Mouse (Mus musculus): ENCODE results near the gene Mau2. TPM values are rescaled to one million over a fixed set of nuclear protein-coding genes. Genes with fewer than 3 reads are reported as not detected.
A peak's percentile ranks its signal among the peaks of the same experiment; 100 is the strongest.

The Mau2 gene
- polyA plus RNA-seq (2014; fragmentation: Nextera tagmentation; extraction: Ambion mirVana), result 67.4 and 78.1 TPM in 2 replicates

DNA sequence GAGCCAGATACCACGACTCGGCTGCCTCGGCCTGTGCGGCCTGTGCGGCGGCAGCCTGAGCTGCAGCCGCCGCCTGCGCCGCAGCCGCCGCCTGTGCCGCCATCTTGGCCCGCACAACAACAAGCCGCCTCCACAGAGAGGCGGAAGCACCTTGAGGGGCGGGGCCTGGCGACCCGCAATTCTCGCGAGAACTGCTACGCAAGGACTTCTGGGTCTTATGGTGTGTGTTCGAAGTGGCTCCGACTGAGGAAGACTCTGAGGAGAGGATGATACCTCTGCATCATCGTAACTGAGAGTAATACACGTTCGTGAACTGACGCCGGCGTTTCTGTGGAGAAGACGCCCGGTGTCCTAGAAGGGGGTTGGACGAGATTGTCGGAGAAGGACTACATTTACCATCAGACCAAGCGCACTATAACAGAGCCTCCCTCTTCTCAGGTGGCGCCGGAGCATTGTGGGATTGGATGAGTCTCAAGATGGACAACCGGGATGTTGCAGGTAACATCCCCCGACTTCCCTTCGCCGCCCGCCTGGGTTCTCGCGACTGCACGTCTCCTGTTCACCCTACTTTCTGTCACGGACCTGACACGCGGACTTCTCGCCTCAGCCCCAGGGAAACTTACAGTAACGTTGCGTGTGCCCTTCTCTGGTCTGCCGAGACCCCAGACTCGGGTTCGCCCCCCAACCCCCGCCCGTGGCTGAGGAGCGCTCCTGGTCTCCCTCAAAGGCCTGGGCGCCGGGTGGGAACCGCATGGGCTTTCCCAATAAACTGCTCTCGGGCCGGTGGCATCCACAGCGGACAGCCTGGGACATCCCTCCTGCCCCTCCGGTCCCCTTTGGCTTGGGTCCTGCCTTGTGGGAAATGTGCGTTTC lies at the start of gene Mau2, which contains the start of gene Sugp1:
Gene Mau2, minus strand, starts transcription at position 152 of the 873 bp plus-strand sequence.
Gene Sugp1, plus strand, starts transcription at position 231 of the 873 bp plus-strand sequence.
- ATAC-seq, result peak; percentile 98
- Histone ChIP-seq H3K9ac (ENCODE audit: low read length) (peak within 1 kb of the TSS; percentile 98), H3K4me1 (ENCODE audit: control insufficient read depth, insufficient read depth, low read length) (peaks cover 20% of the 10 kb centered on the region)

DNA sequence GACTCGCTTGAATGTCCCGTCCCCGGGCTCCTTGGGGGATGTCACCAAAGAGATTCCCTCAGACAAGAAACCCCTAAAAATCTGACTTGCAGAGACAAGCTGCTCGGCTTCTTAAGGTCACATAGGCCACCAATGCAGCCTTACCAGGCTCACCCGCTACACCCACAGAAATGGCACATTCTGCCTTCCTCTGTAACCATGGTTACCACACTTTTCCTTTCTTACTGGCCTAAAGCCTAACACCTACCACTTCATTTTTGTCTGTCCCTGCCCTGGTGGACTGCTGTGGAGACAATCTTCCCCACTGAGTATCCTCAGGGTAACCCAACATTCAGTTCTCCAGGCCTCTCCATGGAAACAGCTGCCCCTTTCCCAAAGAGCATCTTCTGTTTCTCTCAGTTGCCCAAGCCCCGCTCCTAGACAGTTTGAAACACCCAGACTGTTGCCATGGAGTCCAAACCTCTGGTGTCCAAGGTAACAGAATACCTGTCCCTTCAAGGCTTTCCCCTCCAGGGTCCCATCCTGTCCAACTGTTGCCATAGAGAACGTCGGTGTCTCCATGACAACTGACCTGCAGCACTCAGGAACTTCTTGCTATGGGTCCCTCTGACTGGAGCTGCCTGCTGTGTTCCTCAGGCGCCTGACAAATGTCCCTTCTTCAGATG lies 46.9 kb upstream of the Mau2 start:
- Histone ChIP-seq H3K9ac (ENCODE audit: low read length) (no peak overlapping the region), H3K27ac (ENCODE audit: low read depth, low read length) (no peak overlapping the region), H3K4me3 (ENCODE audit: low read depth, low read length) (no peak overlapping the region), H3K9me3 (replicated peaks; ENCODE audit: control insufficient read depth, low read length) (no peaks in the 10 kb centered on the region), H3K4me2 (ENCODE audit: low read length) (no peak overlapping the region), H3K27me3 (replicated peaks; ENCODE audit: control insufficient read depth, insufficient read depth, low read length) (peaks cover 44% of the 10 kb centered on the region), H3K4me1 (ENCODE audit: control insufficient read depth, insufficient read depth, low read length) (peaks cover 4% of the 10 kb centered on the region), H3K36me3 (ENCODE audit: control insufficient read depth, insufficient read depth, low read length) (peaks cover 10% of the 10 kb centered on the region)
- DNase-seq (ENCODE audit: low spot score) (peak; percentile 34), ATAC-seq (no peak)
- 60% methylated on average over 9 of the region's 9 CpGs for WGBS

More for the DNA sequence above, at the start of gene Mau2, which contains the start of gene Sugp1:
- Histone ChIP-seq H3K27ac (ENCODE audit: low read depth, low read length) (peak within 1 kb of the TSS; percentile 64), H3K9me3 (replicated peaks; ENCODE audit: control insufficient read depth, low read length) (no peaks in the 10 kb centered on the region), H3K4me2 (ENCODE audit: low read length) (peak within 1 kb of the TSS; percentile 88), H3K27me3 (replicated peaks; ENCODE audit: control insufficient read depth, insufficient read depth, low read length) (no peaks in the 10 kb centered on the region), H3K36me3 (ENCODE audit: control insufficient read depth, insufficient read depth, low read length) (no peaks in the 10 kb centered on the region), H3K4me3 (ENCODE audit: low read depth, low read length) (peak within 1 kb of the TSS; percentile 100)
- WGBS, result under 1% methylated on average over 65 of the region's 65 CpGs
- peak; percentile 98 for DNase-seq (ENCODE audit: low spot score)

DNA sequence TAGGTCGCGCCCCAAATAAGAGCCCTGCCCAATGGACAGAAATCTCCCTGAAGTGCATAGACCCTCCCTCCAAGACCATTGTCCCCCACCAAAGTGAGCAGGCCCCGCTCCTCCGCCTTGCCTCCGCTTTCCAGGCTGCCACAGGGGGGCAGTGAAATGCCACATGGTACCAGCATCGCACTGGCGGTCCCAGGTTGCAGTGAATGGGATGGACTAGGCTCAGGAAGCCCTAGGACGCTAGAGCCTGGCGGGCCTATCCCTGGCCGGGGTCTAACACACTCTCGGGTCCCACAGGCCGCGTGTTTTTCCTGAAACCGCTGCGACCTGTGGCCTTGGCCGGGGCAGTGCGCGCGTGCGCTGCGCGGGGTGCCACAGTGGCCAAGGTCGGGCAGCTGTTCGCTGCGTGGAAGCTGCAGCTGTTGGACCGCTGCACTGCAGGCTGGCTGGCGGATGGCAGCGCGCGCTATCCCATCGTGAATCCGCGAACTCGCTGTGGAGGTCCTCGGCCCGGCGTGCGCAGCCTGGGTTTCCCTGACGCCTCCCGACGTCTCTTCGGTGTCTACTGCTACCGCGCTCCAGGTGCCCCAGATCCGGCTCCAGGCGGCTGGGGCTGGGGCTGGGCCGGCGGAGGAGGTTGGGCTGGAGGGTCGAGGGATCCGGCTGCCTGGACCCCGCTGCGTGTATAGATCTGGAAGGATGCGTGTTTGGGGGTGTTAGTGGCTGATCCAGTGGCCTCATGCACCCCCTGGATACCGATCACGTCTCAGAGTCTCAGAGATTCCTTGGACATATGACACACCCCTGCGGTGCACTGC lies 45.5 kb upstream of the Mau2 start:
- H3K9me3 ChIP-seq (replicated peaks; ENCODE audit: control insufficient read depth, low read length), result no peaks in the 10 kb centered on the region
- WGBS, result 3% methylated on average over 56 of the region's 56 CpGs
- peaks cover 6% of the 10 kb centered on the region for H3K4me1 ChIP-seq (ENCODE audit: control insufficient read depth, insufficient read depth, low read length)
- DNase-seq (ENCODE audit: low spot score), result peak; percentile 77
- H3K9ac ChIP-seq (ENCODE audit: low read length), result peak overlapping the region; percentile 56
- peaks cover 58% of the 10 kb centered on the region for H3K27me3 ChIP-seq (replicated peaks; ENCODE audit: control insufficient read depth, insufficient read depth, low read length)
- no peak overlapping the region for H3K27ac ChIP-seq (ENCODE audit: low read depth, low read length)
- H3K4me3 ChIP-seq (ENCODE audit: low read depth, low read length), result peak overlapping the region; percentile 37
- peak overlapping the region; percentile 77 for H3K4me2 ChIP-seq (ENCODE audit: low read length)
- no peaks in the 10 kb centered on the region for H3K36me3 ChIP-seq (ENCODE audit: control insufficient read depth, insufficient read depth, low read length)
- peak; percentile 78 for ATAC-seq

DNA sequence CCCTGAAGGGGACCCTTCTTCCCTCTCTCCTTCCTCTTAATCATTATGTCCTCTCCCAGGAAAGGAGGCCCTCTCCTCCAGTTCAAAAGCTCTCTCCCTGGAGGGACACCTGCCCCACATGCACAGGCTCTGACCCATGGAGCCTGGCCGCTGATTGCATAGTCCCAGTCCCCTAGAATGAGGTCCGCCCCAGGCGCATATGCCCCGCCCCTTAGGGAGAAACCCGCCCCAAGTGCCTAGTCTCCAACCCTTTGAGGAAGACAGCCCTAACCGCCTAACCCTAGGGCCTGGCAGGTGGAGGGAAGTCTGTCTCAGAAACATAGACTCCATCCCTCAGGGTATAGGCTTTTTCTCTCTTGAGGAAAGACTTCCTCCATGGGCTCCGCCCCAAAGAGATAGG lies 44.7 kb upstream of the Mau2 start:
- Histone ChIP-seq H3K4me3 (ENCODE audit: low read depth, low read length) (no peak overlapping the region), H3K4me1 (ENCODE audit: control insufficient read depth, insufficient read depth, low read length) (peaks cover 6% of the 10 kb centered on the region), H3K9ac (ENCODE audit: low read length) (no peak overlapping the region), H3K27me3 (replicated peaks; ENCODE audit: control insufficient read depth, insufficient read depth, low read length) (peaks cover 62% of the 10 kb centered on the region), H3K9me3 (replicated peaks; ENCODE audit: control insufficient read depth, low read length) (no peaks in the 10 kb centered on the region), H3K27ac (ENCODE audit: low read depth, low read length) (no peak overlapping the region), H3K4me2 (ENCODE audit: low read length) (no peak overlapping the region), H3K36me3 (ENCODE audit: control insufficient read depth, insufficient read depth, low read length) (no peaks in the 10 kb centered on the region)
- ATAC-seq, result no peak
- no peak for DNase-seq (ENCODE audit: low spot score)
- WGBS, result 4% methylated on average over 7 of the region's 7 CpGs

DNA sequence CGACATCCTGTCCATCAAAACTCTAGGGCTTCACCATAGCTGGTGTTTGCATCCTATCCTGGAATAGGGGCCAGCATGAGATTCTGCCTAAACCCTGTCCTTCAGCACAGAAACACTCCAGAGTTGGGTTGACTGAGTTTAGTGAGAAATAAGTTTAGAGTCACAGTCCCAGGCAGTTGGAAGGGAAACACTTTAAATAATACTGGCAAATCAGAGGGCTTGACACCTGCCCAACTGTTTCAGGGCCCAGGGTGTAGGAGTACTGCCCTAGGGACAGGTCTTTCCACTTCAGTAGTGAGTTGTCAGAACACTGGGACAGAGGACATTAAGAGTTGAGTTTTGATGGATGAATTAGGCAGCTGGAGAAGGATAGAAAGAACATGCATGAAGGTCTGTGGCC lies 43.6 kb upstream of the Mau2 start:
- Histone ChIP-seq H3K9ac (ENCODE audit: low read length) (no peak overlapping the region), H3K4me1 (ENCODE audit: control insufficient read depth, insufficient read depth, low read length) (peaks cover 6% of the 10 kb centered on the region), H3K9me3 (replicated peaks; ENCODE audit: control insufficient read depth, low read length) (no peaks in the 10 kb centered on the region), H3K4me3 (ENCODE audit: low read depth, low read length) (no peak overlapping the region), H3K27me3 (replicated peaks; ENCODE audit: control insufficient read depth, insufficient read depth, low read length) (peaks cover 62% of the 10 kb centered on the region), H3K36me3 (ENCODE audit: control insufficient read depth, insufficient read depth, low read length) (no peaks in the 10 kb centered on the region), H3K4me2 (ENCODE audit: low read length) (no peak overlapping the region), H3K27ac (ENCODE audit: low read depth, low read length) (no peak overlapping the region)
- DNase-seq (ENCODE audit: low spot score), result no peak
- ATAC-seq, result no peak
- 39% methylated on average over 1 of the region's 1 CpGs for WGBS

DNA sequence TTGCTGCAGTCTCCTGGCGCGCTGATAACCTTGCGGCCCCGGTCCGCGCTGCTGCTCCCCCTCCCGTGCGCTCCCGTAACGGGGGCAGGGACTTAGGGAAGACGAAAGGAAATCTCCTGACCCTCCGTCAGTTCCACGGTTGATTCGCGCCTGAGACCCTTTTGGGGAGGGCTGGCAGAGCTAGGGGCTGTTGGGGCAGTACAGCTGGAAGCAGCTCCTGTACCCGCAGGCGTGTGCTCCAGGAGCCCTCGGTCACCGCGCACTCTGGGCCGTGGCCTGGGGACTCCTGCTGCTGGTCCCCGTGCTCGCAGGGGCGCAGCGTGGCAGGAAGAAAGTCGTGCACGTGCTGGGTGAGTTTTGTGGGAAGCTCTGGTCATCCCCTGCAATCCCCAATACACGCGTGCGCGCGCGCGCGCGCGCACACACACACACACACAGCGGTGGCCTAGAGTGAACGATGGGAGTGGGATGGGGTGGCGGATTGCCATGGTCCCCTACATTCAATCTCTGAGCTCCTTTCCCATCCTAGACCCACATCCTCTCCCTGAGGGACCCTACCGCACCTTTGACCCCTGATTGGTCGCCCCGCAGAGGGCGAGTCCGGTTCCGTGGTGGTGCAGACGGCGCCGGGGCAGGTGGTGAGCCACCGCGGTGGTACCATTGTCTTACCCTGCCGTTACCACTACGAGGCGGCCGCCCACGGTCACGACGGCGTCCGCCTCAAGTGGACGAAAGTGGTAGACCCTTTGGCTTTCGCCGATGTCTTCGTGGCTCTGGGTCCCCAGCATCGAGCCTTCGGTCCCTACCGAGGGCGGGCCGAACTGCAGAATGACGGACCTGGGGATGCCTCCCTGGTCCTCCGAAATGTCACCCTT lies 41.9 kb upstream of the Mau2 start:
- no peak overlapping the region for H3K27ac ChIP-seq (ENCODE audit: low read depth, low read length)
- peaks cover 6% of the 10 kb centered on the region for H3K4me1 ChIP-seq (ENCODE audit: control insufficient read depth, insufficient read depth, low read length)
- H3K4me2 ChIP-seq (ENCODE audit: low read length), result peak overlapping the region; percentile 68
- peak overlapping the region; percentile 36 for H3K9ac ChIP-seq (ENCODE audit: low read length)
- H3K9me3 ChIP-seq (replicated peaks; ENCODE audit: control insufficient read depth, low read length), result no peaks in the 10 kb centered on the region
- no peak for ATAC-seq
- no peaks in the 10 kb centered on the region for H3K36me3 ChIP-seq (ENCODE audit: control insufficient read depth, insufficient read depth, low read length)
- no peak for DNase-seq (ENCODE audit: low spot score)
- H3K4me3 ChIP-seq (ENCODE audit: low read depth, low read length), result peak overlapping the region; percentile 31
- WGBS, result under 1% methylated on average over 71 of the region's 71 CpGs
- peaks cover 62% of the 10 kb centered on the region for H3K27me3 ChIP-seq (replicated peaks; ENCODE audit: control insufficient read depth, insufficient read depth, low read length)

DNA sequence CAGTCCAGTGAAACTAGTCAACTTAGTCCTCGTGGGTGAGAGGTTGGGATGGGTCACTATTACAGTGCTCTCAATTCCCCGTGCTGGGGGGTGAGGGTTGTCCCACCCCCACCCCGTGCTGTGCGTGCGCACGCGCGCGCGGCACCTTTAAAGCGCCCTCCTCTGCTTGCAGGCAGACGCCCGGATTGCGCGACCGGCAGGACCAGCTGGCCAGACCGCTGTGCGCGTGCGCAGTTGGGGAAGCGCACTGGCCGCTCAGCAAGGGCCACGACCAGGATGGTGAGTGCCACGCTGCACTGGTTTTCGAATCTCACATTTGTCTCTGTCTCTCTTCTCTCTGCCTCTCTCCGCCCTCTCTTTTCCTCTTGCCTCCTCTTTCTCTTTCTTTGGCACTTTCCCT lies 40.8 kb upstream of the Mau2 start, which contains the start of gene Hapln4:
Gene Hapln4, plus strand, starts transcription at position 173 of the 400 bp plus-strand sequence.
- peaks cover 6% of the 10 kb centered on the region for H3K4me1 ChIP-seq (ENCODE audit: control insufficient read depth, insufficient read depth, low read length)
- under 1% methylated on average over 26 of the region's 26 CpGs for WGBS
- no peak within 1 kb of the TSS for H3K27ac ChIP-seq (ENCODE audit: low read depth, low read length)
- peak within 1 kb of the TSS; percentile 36 for H3K9ac ChIP-seq (ENCODE audit: low read length)
- DNase-seq (ENCODE audit: low spot score) (peak; percentile 63), ATAC-seq (no peak)
- peak within 1 kb of the TSS; percentile 31 for H3K4me3 ChIP-seq (ENCODE audit: low read depth, low read length)
- peaks cover 57% of the 10 kb centered on the region for H3K27me3 ChIP-seq (replicated peaks; ENCODE audit: control insufficient read depth, insufficient read depth, low read length)
- no peaks in the 10 kb centered on the region for H3K9me3 ChIP-seq (replicated peaks; ENCODE audit: control insufficient read depth, low read length)
- H3K4me2 ChIP-seq (ENCODE audit: low read length), result peak within 1 kb of the TSS; percentile 68
- H3K36me3 ChIP-seq (ENCODE audit: control insufficient read depth, insufficient read depth, low read length), result no peaks in the 10 kb centered on the region

DNA sequence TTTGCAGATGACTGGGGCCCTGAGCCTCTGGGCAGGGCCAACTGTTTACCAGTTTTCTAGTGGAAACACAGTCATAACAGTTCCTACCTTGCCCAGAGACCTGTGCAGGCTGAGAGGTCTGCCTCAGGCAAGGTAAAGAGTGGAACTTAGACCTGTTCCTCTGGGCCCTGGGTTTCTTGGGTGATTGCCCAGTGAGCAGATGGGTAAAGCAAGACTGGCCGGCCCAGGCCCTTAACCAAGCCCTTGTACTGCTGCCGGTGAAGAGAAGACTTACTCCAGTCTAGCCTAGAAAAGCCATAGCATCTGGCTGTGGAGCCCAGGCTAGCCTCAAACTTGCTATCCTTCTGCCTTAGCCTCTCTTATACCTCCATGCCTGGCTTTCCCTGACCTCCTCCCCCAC lies 39.4 kb upstream of the Mau2 start:
- H3K27me3 ChIP-seq (replicated peaks; ENCODE audit: control insufficient read depth, insufficient read depth, low read length), result peaks cover 43% of the 10 kb centered on the region
- H3K27ac ChIP-seq (ENCODE audit: low read depth, low read length), result no peak overlapping the region
- no peak for ATAC-seq
- WGBS, result 92% methylated on average over 2 of the region's 2 CpGs
- H3K4me3 ChIP-seq (ENCODE audit: low read depth, low read length), result no peak overlapping the region
- no peaks in the 10 kb centered on the region for H3K9me3 ChIP-seq (replicated peaks; ENCODE audit: control insufficient read depth, low read length)
- no peak for DNase-seq (ENCODE audit: low spot score)
- 0 out of 2 replicates have a peak, but pooled peaks cover 2% of the 10 kb centered on the region for H3K4me1 ChIP-seq (ENCODE audit: control insufficient read depth, insufficient read depth, low read length)
- no peak overlapping the region for H3K9ac ChIP-seq (ENCODE audit: low read length)
- H3K36me3 ChIP-seq (ENCODE audit: control insufficient read depth, insufficient read depth, low read length), result no peaks in the 10 kb centered on the region
- H3K4me2 ChIP-seq (ENCODE audit: low read length), result no peak overlapping the region

All from forebrain, embryonic 14.5 days (tissue).